Mouse (Mus musculus) common myeloid progenitor, adult 5-6 weeks (primary cell): Measurements from ENCODE around the gene 9930021J03Rik. TPM values are rescaled to one million over a fixed set of nuclear protein-coding genes. Genes with fewer than 3 reads are reported as not detected.
A peak's percentile ranks its signal among the peaks of the same experiment; 100 is the strongest.

Experiments
- ATAC-seq: replicated peaks from 2 replicates; pipeline ENCODE4 v1.8.0; 2016; ENCODE audit warnings: low read depth, mild to moderate bottlenecking, moderate TSS enrichment, inconsistent platforms; ENCODE audit not compliant: poor library complexity, severe bottlenecking
- total RNA-seq: library from RNA; stranded (forward); fragments of 200-1000, 187-1606 nt; gene quantifications from 2 replicates; pipeline ENCODE4 v1.2.3, GENCODE M21; 2017

The 9930021J03Rik gene
- total RNA-seq, 1 experiment from 2014 or later: 22.4 TPM

GRCm38 (mm10) chr19:29812581-29813460 lies 7.0 kb upstream of the 9930021J03Rik start, which contains the start of gene Ranbp6:
Gene Ranbp6, minus strand, starts transcription at chr19:29812974.
- peak; percentile 100 for ATAC-seq

- no peak for ATAC-seq
These were observed 4.2 kb upstream of the 9930021J03Rik start for GRCm38 (mm10) chr19:29810022-29810421.

GRCm38 (mm10) chr19:29805101-29805916 lies 480 bp downstream of the 9930021J03Rik start:
- ATAC-seq: peak; percentile 84

GRCm38 (mm10) chr19:29803946-29804345 lies 1.8 kb downstream of the 9930021J03Rik start:
- no peak for ATAC-seq

GRCm38 (mm10) chr19:29797371-29797770 lies 8.4 kb downstream of the 9930021J03Rik start:
- no peak for ATAC-seq

GRCm38 (mm10) chr19:29787997-29788396 lies 17.8 kb downstream of the 9930021J03Rik start:
- ATAC-seq: no peak

- no peak for ATAC-seq
These were observed 22.9 kb downstream of the 9930021J03Rik start for GRCm38 (mm10) chr19:29782914-29783313.

- no peak for ATAC-seq
These were observed 51.9 kb downstream of the 9930021J03Rik start for GRCm38 (mm10) chr19:29753939-29754338.

GRCm38 (mm10) chr19:29750994-29751393 lies 54.8 kb downstream of the 9930021J03Rik start:
- ATAC-seq: no peak

- no peak for ATAC-seq
These were observed 62.3 kb downstream of the 9930021J03Rik start for GRCm38 (mm10) chr19:29743531-29743930.

- no peak for ATAC-seq
These were observed 65.1 kb downstream of the 9930021J03Rik start for GRCm38 (mm10) chr19:29740661-29741060.

- no peak for ATAC-seq
These were observed 66.2 kb downstream of the 9930021J03Rik start for GRCm38 (mm10) chr19:29739608-29740007.

GRCm38 (mm10) chr19:29735421-29735820 lies 70.4 kb downstream of the 9930021J03Rik start:
- ATAC-seq: no peak

- ATAC-seq: no peak
These were observed 87.3 kb downstream of the 9930021J03Rik start for GRCm38 (mm10) chr19:29718476-29718875.

GRCm38 (mm10) chr19:29717854-29718253 lies 87.9 kb downstream of the 9930021J03Rik start:
- ATAC-seq: no peak

GRCm38 (mm10) chr19:29713451-29713850 lies 92.3 kb downstream of the 9930021J03Rik start:
- no peak for ATAC-seq

GRCm38 (mm10) chr19:29709461-29709860 lies 96.3 kb downstream of the 9930021J03Rik start:
- ATAC-seq: no peak

- ATAC-seq: no peak
These were observed 97.3 kb downstream of the 9930021J03Rik start for GRCm38 (mm10) chr19:29708461-29708860.

- ATAC-seq: peak; percentile 91
These were observed 97.8 kb downstream of the 9930021J03Rik start for GRCm38 (mm10) chr19:29708003-29708402.

- no peak for ATAC-seq
These were observed 98.4 kb downstream of the 9930021J03Rik start for GRCm38 (mm10) chr19:29707314-29707898.
